Mouse (Mus musculus) mouse trophoblast stem cell (cell line): ENCODE data around the gene Vmn2r8.
"Not testable (repeated sequence)": the region's sequence is repeated elsewhere in the genome, so short reads cannot be mapped to it uniquely, and the experiment has no call there.

Experiments used
- in situ Hi-C, 2 experiments: fragments of 300-500 bp; cut with MseI, MboI; formaldehyde crosslinking; loops; 2 replicates in 1 of 2; 3 replicates in 1 of 2; pipeline ENCODE4 v1.15.1; 2025

Vmn2r8 gene

GRCm38 (mm10) chr5:108808750-108809149, at the start of gene Vmn2r8:
TSS of gene Vmn2r8 (minus strand) at chr5:108808850.
- in situ Hi-C loops: not testable (repeated sequence)

- in situ Hi-C loops: loop anchor here (10.0 kb wide), 2 partner anchors 232 to 242 kb away; partner anchors contain the start of gene Vmn2r12 (in 1 of the 2)
Observed at GRCm38 (mm10) chr5:108852501-108852900, 43.9 kb upstream of the Vmn2r8 start, which contains the start of gene Vmn2r9. TSS of gene Vmn2r9 (minus strand) at chr5:108852601.

GRCm38 (mm10) chr5:108849466-108849865, 40.8 kb upstream of the Vmn2r8 start:
- in situ Hi-C loops: no loop called here

- in situ Hi-C loops: no loop called here
Observed at GRCm38 (mm10) chr5:108836156-108836555, 27.5 kb upstream of the Vmn2r8 start.

- in situ Hi-C loops: no loop called here
Observed at GRCm38 (mm10) chr5:108823276-108823675, 14.6 kb upstream of the Vmn2r8 start.

GRCm38 (mm10) chr5:108803646-108804045, 5.0 kb downstream of the Vmn2r8 start:
- in situ Hi-C loops: no loop called here

- in situ Hi-C loops: not testable (repeated sequence)
Observed at GRCm38 (mm10) chr5:108795263-108795662, 13.4 kb downstream of the Vmn2r8 start, which contains the start of gene Tmed11. TSS of gene Tmed11 (minus strand) at chr5:108795363.

- in situ Hi-C loops: not testable (repeated sequence)
Observed at GRCm38 (mm10) chr5:108790385-108790784, 18.3 kb downstream of the Vmn2r8 start.

GRCm38 (mm10) chr5:108774630-108775306, 33.9 kb downstream of the Vmn2r8 start, which contains the start of gene Rnf212:
TSS of gene Rnf212 (minus strand) at chr5:108774982.
- in situ Hi-C loops: no loop called here

GRCm38 (mm10) chr5:108760002-108760401, 48.6 kb downstream of the Vmn2r8 start:
- in situ Hi-C loops: no loop called here

GRCm38 (mm10) chr5:108758396-108758795, 50.3 kb downstream of the Vmn2r8 start:
- in situ Hi-C loops: no loop called here

- in situ Hi-C loops: not testable (repeated sequence)
Observed at GRCm38 (mm10) chr5:108751258-108751657, 57.4 kb downstream of the Vmn2r8 start.

- in situ Hi-C loops: no loop called here
Observed at GRCm38 (mm10) chr5:108750328-108751210, 58.1 kb downstream of the Vmn2r8 start.

GRCm38 (mm10) chr5:108744629-108745028, 64.0 kb downstream of the Vmn2r8 start:
- in situ Hi-C loops: no loop called here

GRCm38 (mm10) chr5:108743856-108744255, 64.8 kb downstream of the Vmn2r8 start:
- in situ Hi-C loops: no loop called here

- in situ Hi-C loops: no loop called here
Observed at GRCm38 (mm10) chr5:108742596-108742995, 66.1 kb downstream of the Vmn2r8 start.

- in situ Hi-C loops: no loop called here
Observed at GRCm38 (mm10) chr5:108741844-108742243, 66.8 kb downstream of the Vmn2r8 start.
